Mouse (Mus musculus) E14TG2a.4 (cell line): ENCODE measurements at regions not wholly inside any gene's neighbourhood (a gene's known extent, or its start where the extent isn't known, plus 50 kb on each side); places are given as distances from the start of the nearest gene placed in this dataset.

Source experiments
- H3K27me3 ChIP-seq: 2 replicates; pipeline ENCODE4 v1.6.1; 2014; ENCODE audit warnings: low read length, control low read depth; ENCODE audit not compliant: insufficient read depth
- H3K36me3 ChIP-seq: 2 replicates; pipeline ENCODE4 v1.6.1; 2014; ENCODE audit warnings: low read length, control low read depth; ENCODE audit not compliant: insufficient read depth
- H3K4me1 ChIP-seq: replicated peaks from 2 replicates; pipeline ENCODE4 v1.6.1; 2014; ENCODE audit warnings: low read depth, low read length, control low read depth
- H3K4me3 ChIP-seq: replicated peaks from 2 replicates; pipeline ENCODE4 v1.5.1; 2014; ENCODE audit warnings: mild to moderate bottlenecking, low read length
- H3K9me3 ChIP-seq: 2 replicates; pipeline ENCODE4 v1.6.1; 2014; ENCODE audit warnings: low read length, control low read depth
- CTCF ChIP-seq: conservative IDR thresholded peaks from 2 replicates; pipeline ENCODE4 v1.5.1; 2014; ENCODE audit warnings: low read length
- NANOG ChIP-seq: IDR thresholded peaks from 2 replicates; pipeline ENCODE4 v1.6.1; 2014; ENCODE audit warnings: borderline replicate concordance, low read length, mixed read lengths
- POU5F1 ChIP-seq: IDR thresholded peaks from 2 replicates; pipeline ENCODE4 v1.6.1; 2014; ENCODE audit warnings: low read length, borderline replicate concordance

- TF ChIP-seq POU5F1 (no peak), CTCF (no peak), NANOG (no peak)
- Histone ChIP-seq H3K36me3 (no peaks in the 10 kb centered on the region), H3K9me3 (no peaks in the 10 kb centered on the region), H3K4me1 (no peaks in the 10 kb centered on the region), H3K4me3 (no peak overlapping the region), H3K27me3 (no peaks in the 10 kb centered on the region)
These were observed 697.5 kb downstream of the Phf3 start for GRCm38 (mm10) chr1:30176225-30176624.

- TF ChIP-seq POU5F1 (no peak), CTCF (no peak)
- no peaks in the 10 kb centered on the region for H3K36me3 ChIP-seq
These were observed 728.7 kb downstream of the Phf3 start for GRCm38 (mm10) chr1:30144997-30145396.

GRCm38 (mm10) chr1:30114186-30114585 is 759.5 kb downstream of the Phf3 start:
- TF ChIP-seq POU5F1 (no peak), NANOG (no peak), CTCF (no peak)
- H3K36me3 ChIP-seq: no peaks in the 10 kb centered on the region
- H3K4me1 ChIP-seq: no peaks in the 10 kb centered on the region
- no peaks in the 10 kb centered on the region for H3K9me3 ChIP-seq
- no peak overlapping the region for H3K4me3 ChIP-seq
- no peaks in the 10 kb centered on the region for H3K27me3 ChIP-seq

More at GRCm38 (mm10) chr1:30144997-30145396, 728.7 kb downstream of the Phf3 start:
- H3K27me3 ChIP-seq: no peaks in the 10 kb centered on the region
- H3K4me3 ChIP-seq: no peak overlapping the region
- no peaks in the 10 kb centered on the region for H3K4me1 ChIP-seq
- H3K9me3 ChIP-seq: no peaks in the 10 kb centered on the region
